Mouse (Mus musculus) kidney, adult 2 months (tissue): ENCODE results near the gene Pxmp2.

Experiments used
- CTCF ChIP-seq: fragments of 200-500 bp; conservative IDR thresholded peaks from 2 replicates; pipeline ENCODE4 v1.5.1; 2011; ENCODE audit warnings: low read depth, mild to moderate bottlenecking, control low read depth, low read length, moderate library complexity, mixed read lengths; ENCODE audit not compliant: insufficient read depth, insufficient read length
- POLR2A ChIP-seq: fragments of 200-500 bp; IDR thresholded peaks from one replicate; pipeline ENCODE4 v1.6.1; 2011; ENCODE audit warnings: low read depth, low read length, control low read depth

GRCm38 (mm10) chr5:110281984-110282383 lies 4.0 kb downstream of the Pxmp2 start:
- TF ChIP-seq POLR2A (no peak), CTCF (no peak)
